Mouse (Mus musculus): Measurements from ENCODE around the gene Mylpf.
"Not testable (repeated sequence)": the region's sequence is repeated elsewhere in the genome, so short reads cannot be mapped to it uniquely, and the experiment has no call there.

Gene Mylpf

DNA sequence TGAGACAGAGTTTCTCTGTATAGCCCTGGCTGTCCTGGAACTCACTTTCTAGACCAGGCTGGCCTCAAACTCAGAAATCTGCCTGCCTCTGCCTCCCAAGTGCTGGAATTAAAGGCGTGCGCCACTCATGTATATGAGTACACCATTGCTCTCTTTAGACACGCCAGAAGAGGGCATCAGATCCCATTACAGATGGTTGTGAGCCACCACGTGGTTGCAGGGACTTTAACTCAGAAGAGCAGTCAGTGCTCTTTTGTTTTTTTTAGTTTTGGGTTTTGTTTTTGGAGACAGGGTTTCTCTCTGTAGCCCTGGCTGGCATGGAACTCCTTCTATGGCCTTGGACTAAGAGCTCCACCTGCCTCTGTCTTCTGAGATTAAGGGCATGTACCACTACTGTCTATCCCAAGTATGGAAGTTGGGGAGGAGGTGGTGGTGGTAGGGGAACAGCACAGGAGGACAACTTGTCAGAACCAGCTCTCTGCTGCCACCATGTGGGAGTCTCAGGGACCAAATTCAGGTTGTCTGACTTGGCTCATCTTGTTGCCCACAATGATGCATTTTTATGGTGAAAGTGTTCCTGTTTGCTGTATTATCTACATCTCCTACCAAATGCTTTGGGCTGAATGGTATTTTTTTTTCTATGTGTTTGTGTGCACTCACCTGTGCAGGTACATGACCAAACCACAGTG is 20.1 kb downstream of the Mylpf start:
- DNase-seq = peak; percentile 93

- no peak for DNase-seq
Observed at GRCm38 (mm10) chr7:127231376-127231775, 22.7 kb downstream of the Mylpf start.

DNA sequence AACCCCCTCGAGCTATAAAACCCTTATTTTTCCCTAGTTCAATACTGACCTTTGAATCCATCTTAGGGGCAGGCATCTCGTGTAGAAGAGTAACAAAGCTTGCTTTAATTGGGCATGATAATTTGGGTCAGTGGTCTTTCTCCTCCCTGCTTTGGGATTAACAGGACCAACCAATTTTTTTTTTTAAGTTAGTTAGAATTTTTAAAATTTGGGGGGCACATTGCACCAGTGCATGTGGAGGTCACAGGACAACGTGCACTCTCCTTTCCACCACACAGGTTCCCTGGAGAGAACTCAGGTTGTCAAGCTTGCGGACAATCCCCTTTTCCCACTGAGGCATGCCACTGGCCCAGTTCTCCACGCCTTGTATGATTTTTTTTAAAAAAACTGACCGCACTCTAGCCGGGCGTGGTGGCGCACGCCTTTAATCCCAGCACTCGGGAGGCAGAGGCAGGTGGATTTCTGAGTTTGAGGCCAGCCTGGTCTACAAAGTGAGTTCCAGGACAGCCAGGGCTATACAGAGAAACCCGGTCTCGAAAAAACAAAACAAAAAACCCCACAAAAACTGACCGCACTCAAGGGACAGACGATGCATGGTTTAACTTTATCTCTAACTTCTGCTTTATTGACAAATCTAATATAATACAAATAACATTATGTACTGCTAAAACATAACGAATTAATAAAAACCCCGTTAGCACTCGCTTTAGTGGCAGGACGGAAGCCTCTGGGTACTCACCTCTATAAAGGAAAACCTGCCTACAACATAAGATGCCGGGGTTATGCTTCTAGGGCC is 23.3 kb downstream of the Mylpf start:
- DNase-seq = no peak

- DNase-seq = peak; percentile 99
Observed at GRCm38 (mm10) chr7:127232622-127233367, 24.1 kb downstream of the Mylpf start, which contains the start of the genes Zfp553 and Sept1. TSS of gene Zfp553 (plus strand) at chr7:127233061. TSS of gene Sept1 (minus strand) at chr7:127233130.

GRCm38 (mm10) chr7:127233368-127233749 is 24.7 kb downstream of the Mylpf start:
- no peak for DNase-seq

DNA sequence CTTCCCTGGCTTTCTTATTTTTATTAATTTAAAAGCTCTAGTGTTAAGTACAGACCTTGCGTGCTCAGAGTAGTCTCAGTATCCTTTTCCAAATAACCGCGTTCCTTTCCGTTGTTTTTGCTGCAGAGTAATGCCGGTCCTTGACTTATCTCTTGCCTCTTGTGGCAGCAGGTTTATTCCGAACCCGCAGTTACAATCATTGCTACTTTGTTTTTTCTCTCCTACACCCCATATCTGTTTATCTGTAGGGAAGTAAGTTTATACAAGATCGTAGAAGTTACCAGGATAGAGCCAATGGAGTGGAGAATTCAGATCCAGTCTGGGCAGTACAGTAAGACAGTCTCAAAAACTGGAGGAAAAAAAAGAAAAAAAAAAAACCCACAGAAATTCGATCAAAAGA is 25.1 kb downstream of the Mylpf start:
- DNase-seq = no peak

DNA sequence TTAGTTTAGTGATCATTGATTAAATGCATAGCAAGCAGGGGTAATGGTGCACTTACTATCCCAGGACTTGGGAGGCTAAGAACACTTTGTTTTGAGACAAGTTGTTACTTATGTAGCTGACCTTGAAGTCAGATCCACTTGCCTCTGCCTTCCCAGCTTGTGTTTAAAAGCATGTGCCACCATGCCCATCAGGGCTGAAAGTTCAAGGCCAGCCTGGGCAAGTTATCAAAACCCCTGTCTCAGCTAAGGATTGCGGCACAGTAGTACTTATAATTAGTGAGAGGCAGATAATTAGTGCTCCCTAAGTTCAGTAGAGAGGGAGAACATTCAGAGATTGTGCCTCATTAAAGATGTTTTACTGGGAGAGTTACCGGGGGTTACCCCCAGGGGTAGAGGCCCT is 26.1 kb downstream of the Mylpf start:
- DNase-seq = no peak

DNA sequence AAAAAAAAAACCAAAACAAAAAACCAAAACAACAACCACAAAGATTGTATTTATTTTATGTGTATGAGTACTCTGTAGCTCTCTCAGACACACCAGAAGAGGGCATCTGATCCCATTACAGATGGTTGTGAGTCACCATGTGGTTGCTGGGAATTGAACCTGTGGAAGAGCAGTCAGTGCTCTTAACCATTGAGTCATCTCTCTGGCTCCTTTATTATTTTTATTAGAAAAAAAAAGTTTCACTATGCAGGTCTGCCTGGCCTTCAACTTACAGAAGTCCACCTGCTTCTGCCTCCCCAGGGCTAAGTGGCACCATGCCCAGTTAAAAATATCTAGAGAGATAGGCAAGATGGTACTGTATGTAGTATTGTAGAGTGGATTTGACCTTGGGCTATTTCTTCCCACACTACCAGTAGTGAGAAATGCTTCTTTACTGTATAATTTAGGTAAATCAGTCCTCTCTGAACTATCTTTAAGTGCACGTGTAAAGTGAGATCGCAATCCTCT is 34.7 kb downstream of the Mylpf start:
- DNase-seq = no peak

GRCm38 (mm10) chr7:127243870-127244657 is 35.4 kb downstream of the Mylpf start, which contains the start of gene Zfp771:
TSS of gene Zfp771 (plus strand) at chr7:127244274.
- DNase-seq = peak; percentile 100

GRCm38 (mm10) chr7:127244658-127245510 is 36.2 kb downstream of the Mylpf start:
- DNase-seq = no peak

DNA sequence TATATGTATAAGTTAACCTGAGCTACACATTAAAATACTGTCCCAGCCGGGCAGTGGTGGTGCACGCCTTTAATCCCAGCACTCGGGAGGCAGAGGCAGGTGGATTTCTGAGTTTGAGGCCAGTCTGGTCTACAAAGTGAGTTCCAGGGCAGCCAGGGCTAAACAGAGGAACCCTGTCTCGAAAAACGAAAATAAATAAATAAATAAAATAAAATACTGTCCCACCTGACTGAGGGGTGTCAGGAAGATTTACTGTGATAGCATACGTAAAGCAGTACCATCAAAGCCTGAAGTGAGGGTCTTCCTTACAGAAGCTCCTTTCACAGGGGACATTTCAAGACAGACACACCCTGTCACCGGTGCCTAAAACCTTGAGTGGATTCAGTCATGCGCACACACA is 41.8 kb downstream of the Mylpf start:
- not testable (repeated sequence) for DNase-seq

DNA sequence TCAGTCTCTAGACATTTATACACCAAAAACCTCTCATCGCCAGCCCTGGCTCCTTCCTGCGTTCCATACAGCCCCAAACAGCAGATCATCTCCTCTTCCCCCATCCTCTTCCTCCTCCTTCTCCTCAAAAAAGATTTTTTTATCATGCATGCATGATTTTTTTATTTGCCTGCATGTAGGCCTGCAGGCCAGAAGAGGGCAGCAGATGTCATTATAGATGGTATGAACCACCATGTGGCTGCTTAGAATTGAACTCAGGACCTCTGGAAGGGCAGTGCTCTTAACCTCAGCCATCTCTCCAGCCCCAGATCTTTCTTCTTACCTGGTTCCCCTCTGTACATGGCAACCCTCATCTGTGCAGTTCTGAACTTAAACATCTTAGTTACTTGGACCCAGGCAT is 43.7 kb downstream of the Mylpf start:
- no peak for DNase-seq

DNA sequence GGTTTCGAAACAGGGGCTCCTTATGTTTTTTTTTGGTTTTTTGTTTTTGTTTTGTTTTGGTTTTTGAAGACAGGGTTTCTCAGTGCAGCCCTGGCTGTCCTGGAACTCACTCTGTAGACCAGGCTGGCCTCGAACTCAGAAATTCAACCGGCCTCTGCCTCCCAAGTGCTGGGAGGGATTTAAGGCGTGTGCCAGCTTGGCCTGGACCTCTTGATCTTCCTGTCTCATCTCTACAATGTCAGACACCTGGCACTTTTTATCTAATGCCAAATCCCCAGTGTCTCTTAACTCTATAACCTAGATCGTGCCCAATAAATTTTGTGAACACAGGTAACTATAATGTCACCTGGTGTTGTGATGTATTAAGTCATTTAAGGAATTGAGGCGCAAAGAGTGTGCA is 44.7 kb downstream of the Mylpf start:
- DNase-seq = peak; percentile 93

GRCm38 (mm10) chr7:127253821-127254769 is 45.4 kb downstream of the Mylpf start:
- DNase-seq = peak; percentile 99

- no peak for DNase-seq
Observed at GRCm38 (mm10) chr7:127255008-127255407, 46.3 kb downstream of the Mylpf start.

DNA sequence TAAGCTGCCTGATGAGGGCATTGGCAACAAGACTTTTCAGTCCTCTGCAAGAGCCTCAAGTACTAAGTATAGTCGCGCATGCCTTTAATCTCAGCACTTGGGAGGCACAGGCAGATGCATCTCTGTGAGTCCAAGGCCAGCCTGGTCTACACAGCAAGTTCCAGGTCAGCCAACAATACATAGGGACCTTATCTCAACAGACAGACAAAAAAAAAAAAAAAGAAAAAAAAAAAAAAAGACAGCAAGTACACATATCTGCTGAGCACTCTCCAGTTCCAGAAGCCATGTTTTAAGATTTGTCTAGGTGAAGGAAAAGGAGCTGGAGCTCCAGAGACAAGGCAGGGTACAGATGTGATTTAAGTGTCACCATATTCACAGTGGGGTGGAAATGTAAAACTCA is 47.3 kb downstream of the Mylpf start:
- DNase-seq = no peak

DNA sequence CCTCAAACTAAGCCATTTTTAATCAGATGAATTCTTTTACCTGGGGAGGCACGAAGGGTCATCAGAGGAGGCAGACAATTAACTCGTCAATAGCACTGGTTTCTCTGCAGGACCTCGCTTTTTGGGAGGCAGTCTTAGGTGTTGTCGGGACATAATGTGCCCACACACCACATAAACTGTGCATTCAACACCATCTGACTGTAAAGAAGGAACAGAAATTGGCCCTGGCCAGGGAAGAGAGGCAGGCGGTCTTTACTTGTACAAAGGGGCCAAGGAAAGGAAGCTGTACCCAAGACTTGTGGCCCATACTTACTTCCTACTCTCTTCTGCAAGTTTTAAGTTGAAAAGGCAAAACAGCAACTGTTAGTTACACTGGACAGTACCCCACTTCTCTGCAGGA is 47.8 kb downstream of the Mylpf start:
- peak; percentile 93 for DNase-seq

DNA sequence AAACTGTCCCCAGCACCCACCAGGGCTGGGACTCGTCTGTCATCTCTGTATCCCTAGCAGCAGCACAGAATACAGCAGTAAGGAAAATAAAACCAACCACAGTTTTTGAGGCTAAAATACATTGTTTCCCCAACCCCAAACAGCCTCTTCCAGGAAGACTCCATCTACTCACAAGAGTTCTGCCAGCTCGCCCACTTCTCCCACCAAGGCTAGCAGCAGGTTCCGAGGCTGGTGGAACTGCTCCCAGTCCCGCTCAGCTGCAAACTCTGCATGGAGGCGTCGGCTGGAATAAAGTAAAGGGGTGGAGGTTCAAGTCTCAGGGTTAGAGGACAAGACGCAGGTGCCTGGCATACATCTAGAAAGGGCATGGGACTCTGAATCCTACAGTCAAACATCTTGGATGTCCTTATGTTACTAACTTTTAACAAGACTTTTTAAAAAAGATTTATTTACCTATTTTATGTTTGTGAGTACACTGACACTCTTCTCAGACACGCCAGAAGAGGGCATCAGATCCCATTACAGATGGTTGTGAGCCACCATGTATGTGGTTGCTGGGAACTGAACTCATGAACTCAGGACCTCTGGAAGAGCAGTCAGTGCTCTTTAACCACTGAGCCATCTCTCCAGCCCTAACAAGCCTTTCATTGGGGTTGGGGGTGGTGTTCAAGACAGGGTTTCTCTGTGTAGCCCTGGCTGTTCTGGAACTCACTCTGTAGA is 50.7 kb downstream of the Mylpf start:
- DNase-seq = peak; percentile 84

- peak; percentile 100 for DNase-seq
Observed at GRCm38 (mm10) chr7:127260309-127261111, 51.8 kb downstream of the Mylpf start, which contains the start of gene Dctpp1. TSS of gene Dctpp1 (minus strand) at chr7:127260709.

All from heart, adult 11 months (tissue).